Mouse (Mus musculus) olfactory bulb, adult 2 months (tissue): ENCODE results near the gene Eya2.

Experiments used
- CTCF ChIP-seq: fragments of 200-500 bp; IDR thresholded peaks from 2 replicates; pipeline ENCODE4 v1.5.1; 2012; ENCODE audit warnings: low read depth, mild to moderate bottlenecking, low read length, moderate library complexity; ENCODE audit not compliant: insufficient read depth
- POLR2A ChIP-seq: fragments of 200-500 bp; IDR thresholded peaks from 2 replicates; pipeline ENCODE4 v1.6.1; 2012; ENCODE audit warnings: mild to moderate bottlenecking, low read depth, low read length, moderate library complexity; ENCODE audit not compliant: insufficient read depth

DNA sequence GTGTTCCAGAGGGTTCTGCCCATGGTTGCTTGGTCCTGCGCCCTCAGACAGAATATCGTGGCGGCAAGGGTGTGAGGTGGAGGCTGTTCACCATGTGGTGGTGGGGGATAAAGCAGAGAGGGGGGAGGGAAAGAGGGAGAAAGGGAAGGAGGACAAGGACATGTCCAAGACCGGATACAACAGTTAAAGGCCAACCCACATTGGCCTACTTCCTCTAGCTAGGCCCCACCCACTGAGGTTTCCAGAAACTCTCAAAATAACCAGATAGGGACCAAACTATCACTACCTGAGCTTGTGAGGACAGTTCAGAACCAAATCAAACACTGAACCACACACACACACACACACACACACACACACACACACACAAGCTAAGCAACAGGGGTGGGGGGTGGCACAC lies 157.9 kb downstream of the Eya2 start:
- TF ChIP-seq POLR2A (no peak), CTCF (no peak)
